Mouse (Mus musculus) embryonic facial prominence, embryonic 11.5 days (tissue): Measurements from ENCODE around the gene Rsph3a. TPM values are rescaled to one million over a fixed set of nuclear protein-coding genes. Genes with fewer than 3 reads are reported as not detected.
"Not testable (repeated sequence)": the region's sequence is repeated elsewhere in the genome, so short reads cannot be mapped to it uniquely, and the experiment has no call there.

Source experiments
- ATAC-seq: fragments of 200-750 bp; cut with Nextera tagmentation; replicated peaks from 2 replicates; pipeline ENCODE4 v1.8.0; 2017; ENCODE audit warnings: low read depth; ENCODE audit not compliant: insufficient number of reproducible peaks, low FRiP score, low TSS enrichment
- DNase-seq: peaks from one replicate; pipeline ENCODE4 v3.0.0-alpha.2; 2015; ENCODE audit warnings: low spot score
- H3K27ac ChIP-seq: fragments of 300-500 bp; sonication (generic); replicated peaks from 2 replicates; pipeline ENCODE4 v1.5.1; 2014; ENCODE audit warnings: mild to moderate bottlenecking, low read depth, low read length, control low read depth
- H3K27me3 ChIP-seq: fragments of 300-500 bp; sonication (generic); 2 replicates; pipeline ENCODE4 v1.6.1; 2014; ENCODE audit warnings: mild to moderate bottlenecking, low read length, moderate library complexity, mixed read lengths; ENCODE audit not compliant: control insufficient read depth, insufficient read depth
- H3K36me3 ChIP-seq: fragments of 300-500 bp; sonication (generic); replicated peaks from 2 replicates; pipeline ENCODE4 v1.6.1; 2014; ENCODE audit warnings: low read depth, mild to moderate bottlenecking, low read length, moderate library complexity, mixed read lengths; ENCODE audit not compliant: control insufficient read depth, insufficient read depth
- H3K4me1 ChIP-seq: fragments of 300-500 bp; sonication (generic); 2 replicates; pipeline ENCODE4 v1.6.1; 2014; ENCODE audit warnings: low read length, mixed read lengths; ENCODE audit not compliant: control insufficient read depth, insufficient read depth
- H3K4me2 ChIP-seq: fragments of 300-500 bp; sonication (generic); 2 replicates; pipeline ENCODE4 v1.6.1; 2014; ENCODE audit warnings: low read depth, mild to moderate bottlenecking, control low read depth, low read length, moderate library complexity
- H3K4me3 ChIP-seq: fragments of 300-500 bp; sonication (generic); 2 replicates; pipeline ENCODE4 v1.5.1; 2014; ENCODE audit warnings: low read depth, low read length, control low read depth
- H3K9ac ChIP-seq: fragments of 300-500 bp; sonication (generic); replicated peaks from 2 replicates; pipeline ENCODE4 v1.6.1; 2014; ENCODE audit warnings: mild to moderate bottlenecking, control low read depth, low read length
- H3K9me3 ChIP-seq: fragments of 300-500 bp; sonication (generic); replicated peaks from 2 replicates; pipeline ENCODE4 v1.6.1; 2016; ENCODE audit warnings: mild to moderate bottlenecking, low read length, inconsistent platforms, mixed read lengths; ENCODE audit not compliant: control insufficient read depth
- WGBS: fragments of 180-500 bp; shearing (Covaris S2); extraction: QIAGEN DNeasy Blood & Tissue Kit; methylation state at CpG from one replicate; pipeline ENCODE4 v1.1.7; 2014; 5-methylcytosine and 5-hydroxymethylcytosine counted together
- polyA plus RNA-seq: library from polyadenylated mRNA; unstranded; fragments of >200 nt; fragmentation: Nextera tagmentation; extraction: Ambion mirVana; gene quantifications from 2 replicates; pipeline ENCODE4 v1.2.1, GENCODE M21; 2014

The Rsph3a gene
- polyA plus RNA-seq, result 46.0 and 52.9 TPM in 2 replicates

GRCm38 (mm10) chr17:7945117-7946052 is at the start of gene Rsph3a:
TSS of gene Rsph3a (plus strand) at chr17:7945614.
- Histone ChIP-seq H3K4me2 (peak within 1 kb of the TSS; percentile 35), H3K27ac (peak within 1 kb of the TSS; percentile 47), H3K9ac (peak within 1 kb of the TSS; percentile 60), H3K4me3 (peak within 1 kb of the TSS; percentile 44)
- not testable (repeated sequence) for H3K4me1 ChIP-seq, H3K27me3 ChIP-seq, H3K36me3 ChIP-seq, H3K9me3 ChIP-seq
- WGBS, result 4% methylated on average over 52 of the region's 58 CpGs
- peak; percentile 91 for DNase-seq
- peak; percentile 99 for ATAC-seq

GRCm38 (mm10) chr17:7896047-7896635 is 49.3 kb upstream of the Rsph3a start:
- WGBS, result 69% methylated on average over 10 of the region's 10 CpGs
- Histone ChIP-seq H3K36me3 (no peaks in the 10 kb centered on the region), H3K27ac (no peak overlapping the region), H3K4me2 (no peak overlapping the region), H3K9ac (no peak overlapping the region), H3K9me3 (no peaks in the 10 kb centered on the region), H3K4me3 (no peak overlapping the region), H3K4me1 (no peaks in the 10 kb centered on the region), H3K27me3 (no peaks in the 10 kb centered on the region)
- no peak for DNase-seq
- no peak for ATAC-seq

DNA sequence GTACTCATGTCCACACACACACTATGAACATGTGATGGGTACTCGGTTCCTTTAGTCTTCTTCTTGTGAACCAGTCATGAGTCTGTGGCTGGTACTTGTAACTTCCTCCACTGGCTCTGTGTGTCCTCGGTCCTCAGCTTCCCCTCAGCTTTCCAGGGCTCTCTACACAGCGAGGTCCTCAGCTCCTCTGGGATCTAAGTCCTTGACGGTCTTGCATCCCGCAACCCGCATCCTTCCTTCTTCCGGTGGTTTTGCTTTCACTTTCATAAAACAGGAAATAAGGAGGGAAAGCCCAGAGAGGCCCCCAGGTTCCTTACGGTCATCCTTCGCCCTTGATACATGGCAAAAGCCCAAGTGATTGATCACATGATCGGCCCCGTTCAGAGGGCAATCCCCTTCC is 48.3 kb upstream of the Rsph3a start:
- 86% methylated on average over 11 of the region's 11 CpGs for WGBS
- Histone ChIP-seq H3K4me1 (no peaks in the 10 kb centered on the region), H3K4me3 (no peak overlapping the region), H3K27me3 (no peaks in the 10 kb centered on the region), H3K36me3 (no peaks in the 10 kb centered on the region), H3K4me2 (no peak overlapping the region), H3K27ac (no peak overlapping the region), H3K9me3 (no peaks in the 10 kb centered on the region), H3K9ac (no peak overlapping the region)
- DNase-seq (no peak), ATAC-seq (no peak)

GRCm38 (mm10) chr17:7897756-7898155 is 47.7 kb upstream of the Rsph3a start:
- H3K4me2 ChIP-seq, result no peak overlapping the region
- H3K4me1 ChIP-seq, result no peaks in the 10 kb centered on the region
- ATAC-seq, result no peak
- H3K27me3 ChIP-seq, result no peaks in the 10 kb centered on the region
- no peak overlapping the region for H3K27ac ChIP-seq
- no peak overlapping the region for H3K4me3 ChIP-seq
- H3K36me3 ChIP-seq, result no peaks in the 10 kb centered on the region
- no peaks in the 10 kb centered on the region for H3K9me3 ChIP-seq
- DNase-seq, result no peak
- 84% methylated on average over 4 of the region's 4 CpGs for WGBS
- H3K9ac ChIP-seq, result no peak overlapping the region

DNA sequence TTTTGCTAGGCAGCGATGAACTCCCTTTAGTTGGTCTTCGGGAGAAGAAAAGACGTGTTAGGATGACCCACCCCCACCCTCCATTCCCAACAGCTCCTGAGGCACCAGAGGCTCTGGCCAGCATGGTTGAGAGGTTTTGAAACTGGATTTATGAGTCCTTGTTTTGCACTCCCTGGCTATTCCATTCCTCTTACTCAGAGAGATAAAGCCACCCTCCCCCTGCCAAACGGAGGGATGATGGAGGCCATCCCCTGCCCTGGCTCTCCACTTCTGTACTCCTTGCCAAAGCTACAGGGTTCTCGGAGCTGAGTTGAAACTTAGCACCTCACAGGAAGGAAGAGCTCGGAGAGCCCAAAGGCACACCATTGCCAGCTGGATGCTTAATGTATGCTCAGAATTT is 46.2 kb upstream of the Rsph3a start:
- Histone ChIP-seq H3K9ac (no peak overlapping the region), H3K4me3 (no peak overlapping the region), H3K4me2 (no peak overlapping the region), H3K27me3 (no peaks in the 10 kb centered on the region), H3K27ac (no peak overlapping the region), H3K9me3 (no peaks in the 10 kb centered on the region), H3K4me1 (no peaks in the 10 kb centered on the region), H3K36me3 (no peaks in the 10 kb centered on the region)
- DNase-seq, result no peak
- ATAC-seq, result no peak
- 80% methylated on average over 6 of the region's 6 CpGs for WGBS

DNA sequence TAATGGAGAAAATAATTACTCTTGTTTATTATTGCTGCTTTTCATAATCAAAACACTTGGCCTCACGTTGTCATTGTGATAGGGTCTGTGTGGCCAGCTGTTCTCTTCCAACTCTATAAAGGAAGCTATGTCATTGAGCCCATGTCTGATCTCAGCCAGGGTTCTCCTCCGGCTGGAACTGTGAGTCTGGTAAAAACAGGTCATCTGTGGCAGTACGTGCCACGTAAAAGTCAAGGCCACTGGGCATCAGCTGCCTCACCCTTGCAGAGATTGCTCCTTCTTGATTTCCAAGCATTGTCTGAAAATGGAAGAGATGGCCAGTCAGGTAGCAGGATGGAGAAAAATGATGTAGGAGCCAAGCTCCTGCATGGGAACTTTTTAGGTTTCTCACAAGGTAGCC is 45.5 kb upstream of the Rsph3a start:
- DNase-seq (no peak), ATAC-seq (no peak)
- no peak overlapping the region for H3K4me3 ChIP-seq
- no peak overlapping the region for H3K27ac ChIP-seq
- no peak overlapping the region for H3K9ac ChIP-seq
- no peaks in the 10 kb centered on the region for H3K4me1 ChIP-seq
- no peaks in the 10 kb centered on the region for H3K36me3 ChIP-seq
- H3K9me3 ChIP-seq, result no peaks in the 10 kb centered on the region
- 77% methylated on average over 4 of the region's 4 CpGs for WGBS
- no peaks in the 10 kb centered on the region for H3K27me3 ChIP-seq
- H3K4me2 ChIP-seq, result no peak overlapping the region

- Histone ChIP-seq H3K4me3 (no peak overlapping the region), H3K27ac (no peak overlapping the region), H3K4me2 (no peak overlapping the region), H3K36me3 (no peaks in the 10 kb centered on the region), H3K9me3 (no peaks in the 10 kb centered on the region), H3K4me1 (no peaks in the 10 kb centered on the region), H3K9ac (no peak overlapping the region), H3K27me3 (no peaks in the 10 kb centered on the region)
- ATAC-seq (no peak), DNase-seq (no peak)
- WGBS, result 74% methylated on average over 2 of the region's 2 CpGs
These were observed 43.9 kb upstream of the Rsph3a start for GRCm38 (mm10) chr17:7901536-7901935.

GRCm38 (mm10) chr17:7902362-7902761 is 43.1 kb upstream of the Rsph3a start:
- Histone ChIP-seq H3K36me3 (no peaks in the 10 kb centered on the region), H3K9me3 (no peaks in the 10 kb centered on the region), H3K4me3 (no peak overlapping the region), H3K27ac (no peak overlapping the region), H3K9ac (no peak overlapping the region), H3K4me1 (no peaks in the 10 kb centered on the region), H3K27me3 (no peaks in the 10 kb centered on the region), H3K4me2 (no peak overlapping the region)
- DNase-seq (no peak), ATAC-seq (no peak)
- WGBS, result 86% methylated on average over 3 of the region's 3 CpGs
